Mouse (Mus musculus) mesoderm, embryonic 11.5 days (tissue): ENCODE measurements at regions not wholly inside any gene's neighbourhood (a gene's known extent, or its start where the extent isn't known, plus 50 kb on each side); places are given as distances from the start of the nearest gene placed in this dataset.

Experiments used
- DNase-seq: peaks from one replicate; pipeline ENCODE4 v3.0.0-alpha.2; 2012; ENCODE audit warnings: low read depth, low spot score

DNA sequence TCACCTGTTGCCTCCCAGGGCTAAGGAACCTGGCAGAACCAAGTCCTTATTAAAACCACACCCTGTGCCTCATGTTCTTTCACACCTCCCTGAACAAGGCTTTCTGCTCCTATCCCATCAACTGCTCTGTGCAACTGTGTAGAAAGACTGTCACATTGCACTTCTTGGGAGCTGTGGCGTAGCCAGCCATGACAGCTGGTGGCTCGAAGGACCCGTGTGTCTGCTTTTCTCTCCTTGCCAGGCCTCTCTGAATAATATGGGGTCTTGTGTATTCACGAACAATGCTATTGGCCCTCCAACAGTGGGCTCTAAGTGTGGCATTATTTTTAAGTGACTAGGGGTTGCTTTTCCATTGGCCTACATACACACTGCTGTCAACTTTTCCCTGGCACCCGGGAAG, 347.3 kb downstream of the Cd83 start:
- no peak for DNase-seq

DNA sequence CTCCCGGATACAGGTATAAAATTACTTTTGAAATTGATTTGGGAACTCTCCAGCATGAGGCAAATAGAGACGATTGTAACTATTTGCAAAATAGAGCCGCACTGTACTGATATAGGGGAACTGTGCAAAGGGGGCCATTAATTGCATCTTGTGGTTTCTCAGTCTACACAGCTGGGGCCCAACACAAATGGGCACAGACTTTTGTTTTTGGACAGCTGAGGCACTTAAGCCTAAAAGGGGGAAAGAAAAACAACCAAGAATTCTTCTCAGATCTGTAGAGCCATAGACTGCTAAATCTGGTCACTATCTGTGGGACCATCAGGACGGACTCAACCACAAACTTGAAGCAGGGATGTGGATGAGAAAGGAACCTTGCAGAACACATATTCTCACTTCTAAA, 347.9 kb downstream of the Cd83 start:
- DNase-seq: no peak

GRCm38 (mm10) chr13:44133436-44133835, 348.9 kb downstream of the Cd83 start:
- peak; percentile 47 for DNase-seq

- DNase-seq: no peak
Measured at GRCm38 (mm10) chr13:44141181-44141580, 356.6 kb downstream of the Cd83 start.

- DNase-seq: no peak
Measured at GRCm38 (mm10) chr13:44145441-44145840, 360.9 kb downstream of the Cd83 start.

DNA sequence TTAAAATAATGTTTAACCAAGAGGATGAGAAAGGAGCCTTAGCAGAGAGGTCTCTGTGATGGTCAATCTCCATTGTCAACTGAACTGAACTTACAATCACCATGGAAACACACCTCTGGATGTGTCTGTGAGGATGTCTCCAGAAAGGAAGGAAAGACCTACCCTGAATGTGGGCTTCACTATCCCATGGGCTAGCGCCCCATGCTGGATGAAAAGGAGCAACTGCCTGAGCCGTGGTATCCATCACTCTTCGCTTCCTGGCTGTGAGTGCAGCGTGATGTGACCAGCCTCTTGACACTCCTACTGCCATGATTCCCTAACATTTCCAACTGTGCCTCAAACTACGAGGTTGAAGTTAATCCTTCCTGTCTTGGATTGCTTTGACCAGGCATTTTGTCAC, 363.3 kb downstream of the Cd83 start:
- no peak for DNase-seq

- DNase-seq: no peak
Measured at GRCm38 (mm10) chr13:44149499-44149898, 364.9 kb downstream of the Cd83 start.

DNA sequence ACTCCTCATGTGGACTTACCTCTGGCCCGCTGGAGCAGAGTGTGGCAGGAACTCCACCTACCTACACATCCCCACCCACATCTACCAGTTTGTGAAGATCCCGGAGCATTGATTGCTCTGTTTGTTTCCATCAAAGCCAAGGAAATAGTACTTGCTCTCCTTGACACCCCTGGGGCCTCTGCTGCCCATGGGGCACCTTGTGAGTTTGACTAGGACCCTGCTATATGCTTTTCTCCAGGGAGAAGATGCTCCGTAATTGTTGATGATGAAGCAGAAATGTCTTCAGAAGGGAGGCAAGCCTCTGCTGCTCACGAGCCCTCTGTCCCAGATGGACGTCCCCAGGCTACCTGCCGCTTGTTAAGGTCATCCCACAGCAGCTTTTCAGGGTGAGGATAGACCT, 367.0 kb downstream of the Cd83 start:
- no peak for DNase-seq

DNA sequence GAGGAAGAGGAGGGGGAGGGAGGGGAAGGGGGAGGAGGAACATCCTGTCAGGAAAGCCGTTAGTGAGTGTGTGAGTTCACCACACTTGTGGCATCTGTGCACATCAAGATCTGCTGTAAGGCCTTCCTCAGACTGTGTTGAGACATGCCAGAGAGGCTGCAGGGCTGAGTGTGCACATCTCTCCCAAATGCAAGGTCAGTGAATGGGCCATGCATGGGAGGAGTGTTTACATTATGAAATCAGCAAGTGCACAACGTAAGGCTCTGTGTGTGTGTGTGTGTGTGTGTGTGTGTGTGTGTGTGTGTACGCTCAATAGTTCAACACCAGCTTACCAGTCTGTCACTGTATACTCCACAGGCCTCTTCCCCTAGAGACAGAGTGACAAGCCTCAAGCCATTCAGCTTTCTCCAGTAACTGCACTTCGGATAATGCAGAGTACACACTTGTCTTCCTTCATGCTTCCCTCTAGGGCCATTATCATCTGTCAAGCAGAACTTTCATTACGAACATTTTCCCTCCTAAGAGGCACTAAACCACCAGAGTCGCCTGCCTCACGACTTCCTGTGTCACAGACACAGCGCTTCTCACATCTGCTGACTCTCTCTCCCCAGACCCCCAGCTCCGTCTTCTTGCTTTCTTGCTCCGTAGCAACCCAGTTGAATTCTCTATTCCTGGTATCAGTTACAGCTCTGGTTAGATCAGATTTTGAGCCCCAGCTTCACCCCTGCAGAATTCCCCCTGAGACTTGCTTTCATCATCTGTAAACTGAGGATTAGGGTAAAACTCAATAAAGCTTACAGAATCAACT, 368.4 kb downstream of the Cd83 start:
- no peak for DNase-seq

DNA sequence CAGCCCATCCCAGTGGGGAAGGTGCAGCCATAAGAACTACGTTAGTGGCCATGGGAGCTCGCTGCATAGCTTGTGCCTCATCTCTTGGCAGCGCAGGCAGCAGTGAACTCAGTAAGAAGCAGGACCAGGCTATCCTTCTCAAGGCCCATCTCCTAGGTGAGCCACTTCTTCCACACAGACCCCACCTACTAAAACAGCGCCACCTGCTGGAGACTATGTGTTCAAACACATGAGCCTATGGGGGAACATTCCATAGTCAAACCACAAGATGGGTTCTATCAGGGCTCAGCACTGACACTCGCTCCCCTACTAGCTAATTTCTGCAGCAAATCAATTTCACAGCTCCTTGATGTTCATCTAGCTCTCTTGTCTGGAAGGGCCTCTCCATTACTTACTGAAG, 369.2 kb downstream of the Cd83 start:
- DNase-seq: no peak

DNA sequence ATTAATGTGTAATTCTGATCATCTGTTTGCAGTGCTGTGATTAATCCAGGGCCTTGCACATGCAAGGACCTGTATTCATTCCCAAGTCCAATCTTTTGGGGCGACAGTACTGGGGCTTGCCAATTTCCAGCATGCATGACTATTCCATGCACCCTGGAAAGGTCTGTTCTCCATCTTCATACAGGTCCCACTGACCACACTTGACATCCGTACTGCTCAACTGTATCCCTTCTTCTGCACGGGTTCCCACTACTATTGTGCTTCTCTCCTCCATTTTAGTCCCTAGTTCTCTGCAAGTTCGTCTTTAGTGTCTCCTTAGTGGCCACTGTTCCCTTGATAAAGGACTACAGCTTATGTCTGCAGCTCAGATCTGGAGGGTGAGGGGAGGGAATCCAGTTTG, 371.4 kb downstream of the Cd83 start:
- no peak for DNase-seq

- no peak for DNase-seq
Measured at GRCm38 (mm10) chr13:44156546-44156945, 372.0 kb downstream of the Cd83 start.

- DNase-seq: no peak
Measured at GRCm38 (mm10) chr13:44157236-44157635, 372.7 kb downstream of the Cd83 start.

- DNase-seq: peak; percentile 30
Measured at GRCm38 (mm10) chr13:44158364-44158763, 373.8 kb downstream of the Cd83 start.

- DNase-seq: no peak
Measured at GRCm38 (mm10) chr13:44159346-44159745, 374.8 kb downstream of the Cd83 start.

DNA sequence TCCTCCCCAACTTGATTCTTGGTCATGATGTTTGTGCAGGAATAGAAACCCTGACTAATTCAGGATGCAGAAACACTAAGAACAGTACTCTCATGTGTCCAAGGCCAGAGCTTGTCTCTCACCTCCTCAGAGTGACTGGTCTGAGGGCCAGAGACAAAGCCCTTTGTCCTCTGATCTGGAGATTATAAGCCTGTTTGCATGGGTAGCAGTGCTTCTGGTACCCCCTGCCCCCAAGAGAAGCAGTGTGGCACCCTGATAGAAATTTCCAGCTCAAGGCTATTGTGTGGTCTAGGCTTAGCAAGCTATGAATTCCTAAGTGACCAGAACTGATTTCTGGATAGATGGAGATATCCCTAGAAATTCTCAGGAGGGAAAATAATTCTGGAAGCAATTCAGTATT, 380.2 kb downstream of the Cd83 start:
- no peak for DNase-seq

DNA sequence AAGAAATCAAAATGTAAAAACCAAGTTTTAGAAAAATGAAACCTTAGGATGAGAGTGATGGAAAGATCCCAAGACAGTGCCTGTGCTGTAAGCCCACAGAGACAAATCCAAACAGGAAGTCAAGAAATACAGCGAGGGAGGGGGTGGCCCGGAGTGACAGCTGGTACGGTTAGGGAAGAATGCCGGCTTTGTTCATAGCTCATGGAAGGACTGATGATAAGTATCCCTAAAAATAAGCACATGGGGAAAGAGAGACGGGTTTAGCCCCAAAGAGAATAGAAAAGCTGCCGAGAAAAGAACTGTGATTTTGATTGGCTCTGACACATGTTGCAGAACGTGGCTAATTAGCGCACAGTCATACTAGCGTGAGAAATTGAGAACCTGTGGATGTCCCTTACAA, 382.6 kb downstream of the Cd83 start:
- peak; percentile 21 for DNase-seq

- DNase-seq: peak; percentile 77
Measured at GRCm38 (mm10) chr13:44168186-44168585, 383.6 kb downstream of the Cd83 start.

DNA sequence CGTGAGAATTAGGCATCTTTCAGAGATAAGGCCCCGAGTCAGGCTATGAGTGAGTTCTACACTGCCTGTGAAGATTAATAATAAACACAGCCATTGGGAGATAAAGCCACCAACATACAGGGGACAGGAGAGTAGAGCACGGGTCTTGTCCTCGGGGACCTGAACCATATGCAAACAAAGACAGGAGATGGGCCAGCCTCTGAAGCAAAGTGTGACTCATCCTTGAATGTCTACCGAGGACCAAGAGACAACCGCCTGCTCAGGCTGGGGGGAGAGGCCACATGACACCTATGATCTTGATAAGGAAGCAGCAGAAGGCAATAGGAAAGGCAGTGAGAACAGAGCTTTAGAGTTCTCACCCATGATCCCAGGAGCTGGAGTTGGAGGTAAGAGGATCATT, 387.1 kb downstream of the Cd83 start:
- no peak for DNase-seq

DNA sequence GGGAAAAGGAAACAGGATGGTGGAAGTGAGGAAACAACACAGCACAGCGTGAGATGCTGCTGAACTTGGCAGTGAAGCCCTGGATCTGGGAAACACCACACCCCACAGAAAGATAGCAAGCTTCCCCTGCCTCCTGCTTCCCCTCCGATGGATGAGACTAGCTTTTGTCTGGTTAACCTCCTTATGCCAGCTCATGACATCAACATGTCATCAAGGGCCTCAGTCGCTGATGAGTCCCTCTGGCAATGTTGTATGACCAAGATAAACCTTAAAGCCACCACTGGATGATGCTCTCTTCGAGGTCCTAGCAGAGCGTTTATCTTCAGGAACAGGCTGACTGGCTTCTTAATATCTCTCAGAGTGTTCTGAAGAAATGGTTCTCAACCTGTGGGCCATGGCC, 388.1 kb downstream of the Cd83 start:
- no peak for DNase-seq

DNA sequence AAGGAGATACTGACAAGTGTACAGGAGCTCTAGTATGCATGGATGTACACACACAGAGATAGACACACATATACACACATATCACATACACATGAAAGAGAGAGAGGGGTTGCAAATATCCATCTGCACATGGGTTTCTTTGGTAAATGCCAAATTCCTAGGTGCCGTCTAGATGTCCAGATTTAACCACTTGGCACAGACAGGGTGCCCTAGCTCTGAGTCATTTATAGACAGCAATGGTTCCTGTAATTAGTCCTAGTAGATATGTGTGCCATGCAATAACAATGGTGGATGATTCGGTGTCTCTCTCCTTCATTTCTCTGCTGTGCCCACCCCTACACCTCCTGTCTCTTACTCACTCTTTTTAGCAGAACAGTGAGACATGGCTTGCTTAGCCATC, 389.7 kb downstream of the Cd83 start:
- no peak for DNase-seq

GRCm38 (mm10) chr13:44175300-44176036, 390.9 kb downstream of the Cd83 start:
- DNase-seq: no peak

- no peak for DNase-seq
Measured at GRCm38 (mm10) chr13:44176121-44176520, 391.5 kb downstream of the Cd83 start.
